Mouse (Mus musculus): ENCODE data around the gene Kri1.
A peak's percentile ranks its signal among the peaks of the same experiment; 100 is the strongest.
"Not testable (repeated sequence)": the region's sequence is repeated elsewhere in the genome, so short reads cannot be mapped to it uniquely, and the experiment has no call there.

Gene Kri1

DNA sequence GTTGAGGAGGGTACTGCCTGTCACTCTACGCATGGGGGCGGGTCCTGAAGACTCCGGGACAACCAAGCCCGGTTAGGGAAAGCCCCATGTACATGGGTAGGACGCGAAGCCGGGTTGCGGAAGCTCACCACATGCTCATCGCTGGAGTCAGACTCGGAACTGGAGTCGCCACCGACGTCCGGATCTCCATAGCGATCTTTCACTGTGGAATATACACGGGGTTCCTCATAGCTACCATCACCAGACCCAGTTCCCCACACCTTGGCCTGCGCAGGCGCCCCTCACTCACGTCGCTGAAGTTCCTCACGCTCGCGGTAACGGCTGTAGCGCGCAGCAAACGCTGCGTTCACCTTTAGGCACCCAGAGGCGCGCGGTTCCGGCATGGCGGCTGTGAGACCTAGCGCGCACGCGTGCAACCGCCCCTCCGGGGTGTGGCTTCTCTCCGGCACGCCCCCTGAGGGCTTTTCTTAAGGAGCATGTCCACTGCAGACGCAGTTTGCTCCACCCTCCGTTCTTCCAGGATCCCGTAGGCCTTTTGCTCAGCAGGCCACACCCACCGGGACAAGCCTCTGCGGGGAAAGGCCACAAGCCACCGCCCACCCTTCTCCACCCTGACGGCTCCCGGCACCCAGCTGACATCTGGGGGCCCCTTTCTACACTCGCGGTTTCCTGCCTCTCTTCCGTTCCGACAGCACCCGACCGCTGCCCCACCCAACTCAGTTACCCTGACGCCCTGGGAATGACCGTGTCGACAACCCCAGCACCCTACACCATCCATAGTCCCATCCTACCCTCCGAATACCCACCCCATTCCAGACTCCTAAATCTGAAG is at the start of gene Kri1:
Kri1 (minus strand) TSS at position 399 of the 832 bp plus-strand sequence.
- peak; percentile 99 for DNase-seq (ENCODE audit: low read depth)

DNA sequence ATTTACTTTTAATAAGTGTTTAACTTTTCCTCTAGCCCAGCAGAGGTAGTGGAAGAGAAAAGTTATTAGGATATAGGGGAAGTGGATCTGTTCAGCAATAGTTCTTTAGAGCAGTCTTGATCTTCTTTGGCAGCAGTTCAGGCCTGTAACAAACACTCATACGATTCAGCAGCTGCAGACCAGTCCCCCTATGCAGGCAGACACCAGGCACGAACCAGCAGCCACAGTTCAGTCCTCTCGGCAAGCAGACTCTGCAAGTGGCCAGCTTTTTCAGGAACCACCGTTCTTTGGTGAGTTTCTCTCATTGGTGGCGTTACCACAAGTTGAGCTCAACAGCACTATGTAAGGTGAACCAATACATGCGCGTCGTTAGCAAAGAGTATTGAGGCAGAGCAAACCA is 48.7 kb upstream of the Kri1 start:
- DNase-seq (ENCODE audit: low read depth), result no peak

DNA sequence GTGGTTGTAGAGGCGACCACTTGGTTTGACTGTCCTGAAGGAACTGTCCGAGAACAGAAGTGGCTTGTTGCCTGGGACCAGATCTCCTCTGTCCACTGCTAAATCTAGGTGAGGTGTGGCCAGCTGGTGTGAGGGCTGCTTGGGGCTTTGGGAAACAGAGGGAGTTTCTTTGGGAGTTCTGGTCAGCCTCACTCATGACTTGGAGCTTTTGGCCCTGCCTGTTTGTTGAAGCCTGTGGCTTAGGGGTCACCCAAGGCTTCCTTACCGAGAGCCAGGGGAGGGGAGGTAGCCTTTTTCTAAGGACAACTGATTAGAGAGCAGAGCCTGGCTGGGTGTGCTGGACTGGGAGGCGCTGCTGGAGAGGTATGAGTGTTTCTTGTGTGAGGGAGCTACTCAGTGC is 47.6 kb upstream of the Kri1 start:
- no peak for DNase-seq (ENCODE audit: low read depth)

DNA sequence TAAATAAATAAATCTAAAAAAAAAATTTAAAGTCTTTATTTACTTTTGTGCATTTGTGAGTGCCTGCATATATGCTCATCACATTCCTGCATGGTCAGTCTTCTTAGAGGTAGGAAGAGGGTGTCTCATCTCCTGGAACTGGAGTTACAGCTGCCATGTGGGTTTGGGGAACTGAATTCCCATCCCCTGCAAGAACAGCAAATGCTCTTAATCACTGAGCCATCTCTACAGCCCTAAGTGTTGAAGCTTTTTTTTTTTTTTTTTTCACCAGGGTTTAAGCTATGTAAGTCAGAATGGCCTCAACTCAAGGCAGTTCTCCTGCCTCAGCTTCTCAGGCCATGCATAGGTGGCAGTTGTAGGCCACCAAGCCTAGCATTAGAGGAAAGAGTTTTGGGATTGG is 47.0 kb upstream of the Kri1 start:
- DNase-seq (ENCODE audit: low read depth), result no peak

DNA sequence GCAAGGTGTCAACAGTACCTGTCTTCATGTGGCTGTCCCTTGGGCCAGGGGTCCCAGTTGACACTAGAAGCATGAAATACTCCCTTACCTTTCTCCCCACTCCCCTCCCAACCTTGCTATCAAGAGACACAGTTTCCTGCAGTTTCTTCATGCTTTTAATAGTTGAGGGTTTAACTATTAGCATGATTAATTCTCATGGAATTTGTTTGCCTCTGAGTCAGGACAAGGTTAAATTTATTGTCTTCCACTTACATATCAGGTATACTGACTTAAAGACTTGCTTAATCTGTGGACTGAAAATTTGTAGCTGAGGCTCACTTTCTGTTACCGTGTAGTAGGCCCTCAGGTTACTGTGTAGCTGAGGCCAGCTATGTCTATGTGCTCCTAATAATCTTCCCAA is 45.8 kb upstream of the Kri1 start:
- no peak for DNase-seq (ENCODE audit: low read depth)

DNA sequence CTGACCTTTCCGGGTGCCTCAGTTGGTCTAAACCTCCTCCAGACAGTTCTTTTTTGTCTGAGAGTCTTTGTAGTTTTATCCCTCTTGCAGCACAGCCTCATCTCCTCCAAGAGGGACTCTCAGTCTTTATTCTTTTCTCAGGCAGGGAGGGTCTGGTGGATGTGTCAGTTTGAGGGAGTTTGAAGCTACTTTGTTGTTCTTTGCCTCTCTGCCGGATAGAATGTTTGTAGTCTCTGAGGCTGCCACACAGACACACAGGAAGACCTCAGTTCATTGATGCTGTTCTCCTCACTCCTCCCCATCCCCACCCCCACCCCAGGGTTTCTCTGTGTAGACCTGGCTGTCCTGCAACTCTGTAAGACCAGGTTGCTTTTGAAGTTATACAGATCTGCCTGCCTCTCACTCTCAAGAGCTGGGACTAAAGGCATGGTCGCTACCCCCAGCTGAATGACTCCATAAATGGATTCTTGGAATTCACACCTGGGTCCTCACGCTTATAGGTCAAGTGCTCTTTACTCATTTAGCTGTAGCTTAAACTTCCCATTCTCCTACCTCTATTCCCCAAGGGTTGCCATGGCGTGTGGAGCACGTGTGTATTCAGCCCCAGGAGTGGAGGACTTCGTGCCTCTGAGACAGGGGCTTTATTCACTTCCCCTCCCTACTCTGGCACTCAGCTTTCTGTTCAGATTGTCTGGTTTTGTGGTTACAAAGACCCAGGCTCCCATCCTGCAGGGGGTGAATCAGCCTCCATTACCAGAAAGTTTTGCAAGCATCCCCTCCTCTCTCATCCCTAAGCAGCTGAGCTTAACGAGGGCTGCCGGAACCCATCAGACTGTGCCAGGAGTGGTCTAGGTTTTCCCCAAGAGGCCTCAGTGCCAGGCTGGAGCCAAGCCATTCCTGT is 44.6 kb upstream of the Kri1 start:
- peak; percentile 72 for DNase-seq (ENCODE audit: low read depth)

DNA sequence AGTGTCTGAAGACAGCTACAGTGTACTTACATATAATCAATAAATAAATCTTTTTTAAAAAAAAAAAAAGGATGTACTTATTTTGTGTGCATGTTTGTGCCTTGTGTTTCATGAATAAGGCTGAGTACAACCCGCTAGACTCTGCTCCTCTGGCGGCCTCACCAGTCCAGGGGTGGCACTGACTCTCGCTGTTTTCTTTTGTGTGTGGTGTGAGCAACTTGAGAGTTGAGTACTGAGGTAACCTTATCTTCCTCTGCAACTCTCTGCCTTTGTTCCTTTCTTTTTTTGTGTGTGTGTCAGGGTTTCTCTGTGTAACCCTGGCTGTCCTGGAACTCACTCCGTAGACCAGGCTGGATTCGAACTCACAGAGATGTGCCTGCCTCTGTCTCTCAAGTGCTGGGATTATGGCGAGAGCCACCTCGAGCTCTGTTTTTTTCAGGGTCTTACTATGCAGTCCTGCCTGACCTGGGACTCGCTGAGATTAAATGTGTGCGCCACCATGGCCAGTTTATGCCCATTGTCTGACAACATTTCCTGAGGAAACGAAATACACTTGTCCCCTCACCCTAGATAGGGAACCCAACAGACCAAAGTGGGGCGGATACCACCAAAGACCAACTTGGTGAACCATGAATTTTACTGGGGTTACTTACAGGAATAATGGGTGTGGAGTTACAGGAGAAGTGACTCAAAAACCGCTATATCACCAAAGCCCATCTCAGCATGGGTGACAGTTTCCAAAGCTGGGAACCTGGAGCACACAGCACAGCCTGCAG is 43.8 kb upstream of the Kri1 start:
- DNase-seq (ENCODE audit: low read depth), result peak; percentile 47

DNA sequence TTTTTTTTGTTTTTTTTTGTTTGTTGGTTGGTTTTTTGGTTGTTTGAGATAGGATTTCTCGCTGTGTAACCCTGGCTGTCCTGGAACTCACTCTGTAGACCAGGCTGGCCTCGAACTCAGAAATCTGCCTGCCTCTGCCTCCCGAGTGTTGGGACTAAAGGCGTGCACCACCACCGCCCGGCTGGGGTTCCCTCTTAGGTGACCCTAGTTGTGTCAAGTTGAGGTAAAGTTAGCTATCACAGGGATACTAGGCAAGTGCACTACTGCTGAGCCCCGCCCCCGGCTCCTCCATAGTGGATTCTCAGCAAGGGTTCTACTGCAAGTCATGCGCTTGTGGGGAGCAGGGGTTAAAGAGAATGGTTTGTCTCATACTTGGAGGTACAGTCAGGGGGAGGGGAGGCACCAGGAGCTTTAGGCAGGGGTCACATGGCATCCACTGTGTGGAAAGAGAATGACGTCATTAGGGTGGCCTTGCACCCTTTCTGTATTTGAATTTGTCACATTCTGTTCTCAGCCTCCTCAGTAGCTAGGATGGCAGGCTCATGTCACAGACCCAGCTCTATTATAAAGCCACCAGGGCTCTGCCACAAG is 42.0 kb upstream of the Kri1 start:
- DNase-seq (ENCODE audit: low read depth), result peak; percentile 64

DNA sequence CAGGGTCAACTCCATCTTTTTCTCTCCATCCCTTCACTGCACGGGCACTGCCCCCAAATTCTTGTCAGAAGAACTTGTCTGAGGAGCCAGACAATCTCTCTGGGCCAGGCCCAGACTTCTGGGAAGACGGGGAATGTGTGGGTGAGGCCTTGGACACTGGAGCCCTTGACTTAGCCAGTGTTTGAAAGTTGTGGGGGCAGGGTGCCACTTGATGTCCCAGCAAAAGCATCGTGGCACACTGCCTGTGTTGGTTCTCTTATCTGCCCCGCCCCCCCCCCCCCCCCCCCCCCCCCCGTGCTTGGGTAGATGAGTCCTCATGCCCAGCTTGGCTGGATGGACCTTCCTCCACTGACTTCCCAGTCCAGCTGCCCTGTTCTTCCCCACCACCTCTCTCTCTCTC is 41.3 kb upstream of the Kri1 start:
- no peak for DNase-seq (ENCODE audit: low read depth)

DNA sequence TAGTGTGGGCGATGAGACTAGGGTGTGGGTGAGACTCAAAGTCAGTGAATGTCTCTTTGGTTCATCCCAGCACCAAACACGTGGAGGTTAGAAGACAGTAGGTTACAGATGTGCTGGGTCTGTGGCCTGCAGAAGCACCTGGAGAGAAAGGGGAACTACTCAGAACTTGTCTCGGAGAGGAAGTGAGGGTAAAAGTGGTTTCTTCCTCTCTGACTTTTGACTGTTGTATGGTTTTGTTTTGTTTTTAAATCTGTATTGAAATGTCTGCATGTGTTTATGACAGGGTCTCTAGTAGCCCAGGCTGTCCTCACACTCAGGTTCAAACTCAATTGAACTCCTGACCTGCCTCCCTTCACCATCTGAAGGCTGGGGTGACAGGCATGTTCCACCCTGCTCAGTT is 40.3 kb upstream of the Kri1 start:
- DNase-seq (ENCODE audit: low read depth), result peak; percentile 84

DNA sequence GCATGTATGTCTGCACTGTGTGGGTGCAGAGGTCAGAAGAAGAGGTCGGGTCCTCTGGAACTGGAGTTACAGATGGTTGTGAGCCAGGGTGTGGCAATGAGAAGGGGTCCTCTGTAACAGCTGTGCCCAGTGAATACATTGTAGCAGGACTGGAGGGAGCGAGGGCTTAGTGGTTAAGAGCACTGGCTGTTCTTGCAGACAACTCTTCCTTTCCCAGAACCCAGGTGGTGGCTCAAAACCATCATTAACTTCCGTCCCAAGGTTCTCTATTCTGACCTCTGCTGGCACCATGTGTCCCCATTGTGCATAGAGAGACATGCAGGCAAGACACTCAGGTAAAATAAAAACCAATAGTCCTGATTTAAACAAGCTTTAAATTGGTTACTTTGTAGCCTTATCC is 39.8 kb upstream of the Kri1 start:
- DNase-seq (ENCODE audit: low read depth), result no peak

DNA sequence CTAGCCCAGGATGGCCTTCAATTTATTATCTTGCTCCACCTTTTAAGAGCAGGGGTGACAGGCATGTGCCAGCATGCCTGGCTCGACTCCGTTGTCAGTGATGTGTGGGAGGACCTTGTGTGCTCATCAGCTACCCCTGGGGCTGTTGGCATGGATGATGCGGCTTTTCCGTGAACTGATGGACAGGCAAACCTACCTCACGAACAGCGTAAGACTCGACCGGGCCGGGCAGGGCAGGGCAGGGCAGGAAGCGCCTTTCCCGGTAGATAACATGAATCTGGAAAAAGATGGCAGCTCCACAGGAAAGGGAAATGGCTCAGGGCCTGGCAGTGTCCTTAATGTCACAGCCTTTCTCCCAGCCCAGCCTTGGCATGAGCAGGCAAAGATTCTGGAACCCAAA is 36.5 kb upstream of the Kri1 start:
- no peak for DNase-seq (ENCODE audit: low read depth)

DNA sequence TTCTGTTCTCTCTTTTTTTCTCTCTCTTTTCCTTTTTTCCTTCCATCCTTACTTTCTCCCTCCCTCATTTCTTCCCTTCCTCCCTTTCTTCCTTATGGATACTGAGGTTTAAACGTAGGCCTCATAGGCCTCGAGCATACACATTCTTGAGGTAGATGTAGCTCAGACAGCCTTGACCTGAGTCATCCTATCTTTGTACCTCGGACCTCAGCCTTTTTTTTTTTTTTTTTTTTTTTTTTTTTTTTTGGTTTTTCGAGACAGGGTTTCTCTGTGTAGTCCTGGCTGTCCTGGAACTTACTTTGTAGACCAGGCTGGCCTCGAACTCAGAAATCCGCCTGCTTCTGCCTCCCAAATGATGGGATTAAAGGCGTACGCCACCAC is 35.1 kb upstream of the Kri1 start:
- not testable (repeated sequence) for DNase-seq (ENCODE audit: low read depth)

DNA sequence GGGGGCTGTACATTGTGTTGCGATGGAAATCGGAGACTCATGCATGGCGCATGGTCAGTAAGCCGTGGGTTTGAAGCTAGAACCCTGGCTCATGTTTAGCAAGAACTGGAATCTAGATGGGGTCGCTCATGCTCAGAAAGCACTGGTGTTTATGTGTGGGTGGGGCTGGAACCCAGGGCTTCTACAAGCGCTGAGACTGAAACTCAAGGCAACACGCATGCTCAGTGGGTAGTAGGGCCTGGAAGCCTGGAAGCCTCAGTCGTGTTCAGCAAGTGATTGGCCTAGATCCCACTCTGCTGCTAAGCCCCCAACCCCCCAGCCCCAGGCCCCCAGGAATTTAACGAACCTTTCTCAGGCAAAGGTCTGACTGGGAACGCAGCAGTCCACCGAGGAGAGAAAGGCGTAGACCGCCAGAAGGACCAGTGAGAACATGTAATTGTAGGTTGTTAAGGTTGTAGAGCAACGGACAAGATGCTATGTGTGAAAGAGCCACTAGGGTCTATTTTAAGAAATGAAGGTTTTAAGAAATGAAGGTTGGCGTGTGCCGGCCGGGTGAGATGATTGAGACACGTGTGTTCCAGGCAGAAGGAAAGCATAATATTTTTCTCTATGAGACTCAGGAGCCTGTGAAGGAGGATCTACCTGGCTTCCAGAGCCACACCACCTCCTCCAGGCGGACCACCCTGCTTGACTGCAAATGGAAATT is 34.6 kb upstream of the Kri1 start:
- peak; percentile 72 for DNase-seq (ENCODE audit: low read depth)

DNA sequence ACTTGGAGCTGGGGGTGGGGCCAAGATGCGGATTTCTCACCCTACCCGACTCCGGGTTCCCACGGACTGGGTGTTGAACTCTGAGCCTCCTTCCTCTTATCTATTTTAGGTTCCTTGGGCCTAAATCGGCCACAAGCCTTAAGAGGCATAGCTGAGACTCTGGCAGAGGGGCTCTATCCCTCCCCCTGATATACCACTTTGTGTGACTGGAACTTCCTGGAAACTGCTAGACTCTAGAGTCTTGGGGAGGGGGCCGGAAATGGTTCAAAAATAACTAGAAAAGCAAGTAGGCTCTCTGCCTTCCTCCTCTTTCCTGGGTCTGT is 33.7 kb upstream of the Kri1 start:
- peak; percentile 79 for DNase-seq (ENCODE audit: low read depth)

DNA sequence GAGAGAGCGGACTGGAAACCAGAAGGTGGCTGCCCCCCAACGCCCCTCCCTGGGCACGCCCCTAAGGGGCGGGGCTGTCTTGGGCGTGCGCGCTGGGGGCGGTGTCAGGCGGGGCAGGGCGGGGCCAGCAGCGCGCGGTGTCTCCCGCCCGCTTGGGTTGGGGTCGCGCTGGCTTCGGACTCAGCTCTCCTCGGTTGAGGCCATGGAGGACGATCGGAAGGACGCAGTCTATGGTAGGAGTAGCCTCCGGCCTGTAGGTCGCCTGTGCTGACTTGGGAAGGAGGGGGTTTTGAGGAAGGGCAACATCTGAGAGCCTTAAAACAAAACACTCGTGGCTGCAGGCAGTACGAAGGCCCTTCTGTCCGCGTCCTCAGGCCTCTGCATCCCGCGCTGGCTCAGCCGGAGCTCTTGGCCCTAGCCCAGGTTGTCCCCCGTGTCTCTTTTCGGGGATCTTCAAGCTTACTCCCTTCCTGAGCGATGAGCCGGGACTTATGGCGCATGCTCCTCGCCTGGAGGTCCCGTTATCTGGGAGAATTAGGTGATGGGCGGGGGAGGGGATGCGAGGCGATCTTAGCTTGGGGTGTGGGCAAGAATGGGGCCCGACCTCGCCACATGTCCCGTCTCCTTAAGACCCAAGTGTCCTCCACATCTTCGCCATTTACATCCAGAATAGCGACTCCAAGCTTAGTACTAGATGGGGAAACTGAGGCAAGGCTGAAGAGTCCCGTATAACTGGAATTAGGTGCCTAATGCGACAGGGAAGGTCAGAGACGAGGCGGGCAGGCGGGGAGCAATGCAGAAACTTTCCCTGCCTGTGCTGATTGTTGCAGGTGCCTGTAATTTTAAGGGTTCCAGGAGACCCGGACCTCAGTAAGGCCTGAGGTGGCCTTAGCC is 33.1 kb upstream of the Kri1 start, which contains the start of gene Slc44a2:
Slc44a2 (plus strand) TSS at position 80 of the 894 bp plus-strand sequence.
- DNase-seq (ENCODE audit: low read depth), result peak; percentile 86

DNA sequence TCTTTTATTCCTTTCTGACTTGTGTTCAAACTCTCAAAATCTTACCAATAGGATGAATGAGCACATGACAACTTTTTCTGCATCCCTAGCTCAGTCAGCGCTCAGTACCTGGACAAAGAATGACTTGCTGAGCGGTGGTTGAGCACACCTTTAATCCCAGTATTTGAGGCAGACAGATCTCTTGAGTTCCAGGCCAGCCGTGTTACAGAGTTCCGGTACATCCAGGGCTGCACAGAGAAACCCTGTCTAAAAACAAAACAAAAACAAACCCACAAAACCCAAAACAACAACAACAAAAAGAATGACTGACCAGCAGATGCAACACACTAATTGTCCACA is 32.5 kb upstream of the Kri1 start:
- no peak for DNase-seq (ENCODE audit: low read depth)

DNA sequence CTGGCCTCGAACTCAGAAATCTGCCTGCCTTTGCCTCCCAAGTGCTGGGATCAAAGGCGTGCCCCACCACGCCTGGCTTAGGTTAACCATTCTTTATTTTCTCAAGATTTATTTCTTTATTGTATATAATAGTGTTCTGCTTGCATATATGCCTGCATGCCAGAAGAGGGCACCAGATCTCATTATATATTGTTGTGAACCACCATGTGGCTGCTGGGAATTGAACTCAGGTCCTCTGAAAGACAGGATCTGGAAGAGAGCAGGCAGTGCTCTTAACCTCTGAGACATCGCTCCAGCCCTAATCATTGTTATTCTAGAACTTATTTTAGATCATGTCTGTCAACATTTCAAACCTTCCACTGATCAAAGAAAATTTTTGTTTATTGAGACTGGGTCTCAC is 31.7 kb upstream of the Kri1 start:
- DNase-seq (ENCODE audit: low read depth), result no peak

DNA sequence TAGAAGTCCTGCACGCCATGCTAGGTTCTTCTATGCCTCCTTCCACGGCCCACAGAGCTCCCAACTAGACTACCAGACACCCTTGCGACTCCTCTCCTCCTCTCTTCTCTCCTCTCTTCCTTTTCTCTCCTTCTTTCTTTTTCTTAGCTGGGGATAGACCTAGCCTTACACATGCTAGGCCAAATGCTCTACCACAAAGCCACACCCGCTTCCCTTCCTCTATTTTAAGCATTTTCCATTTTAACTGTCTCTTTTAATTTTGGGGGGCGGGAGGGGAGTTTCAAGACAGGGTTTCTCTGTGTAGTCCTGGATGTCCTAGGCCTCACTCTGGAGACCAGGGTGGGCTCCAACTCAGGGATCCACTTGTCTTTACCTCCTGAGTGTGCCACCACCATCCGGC is 31.0 kb upstream of the Kri1 start:
- DNase-seq (ENCODE audit: low read depth), result no peak

DNA sequence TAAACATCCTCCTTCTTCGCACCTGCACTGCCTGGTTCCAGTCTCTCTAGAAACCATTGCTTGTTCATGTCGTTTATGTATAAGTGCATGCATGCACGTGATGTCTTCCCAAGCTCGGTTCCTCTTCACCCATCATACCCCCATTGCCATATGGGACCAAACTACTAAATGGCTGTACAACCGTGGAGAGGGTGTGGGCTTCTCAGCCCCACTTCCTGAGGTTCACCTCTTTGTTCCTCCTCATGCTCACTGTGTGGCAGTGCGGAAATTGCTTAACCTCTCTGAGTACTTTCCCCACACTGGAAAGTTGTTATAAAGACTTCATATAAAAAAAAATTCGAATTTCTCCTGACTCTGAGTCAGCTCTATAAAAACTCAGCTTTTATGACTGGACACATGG is 28.9 kb upstream of the Kri1 start:
- DNase-seq (ENCODE audit: low read depth), result peak; percentile 75

DNA sequence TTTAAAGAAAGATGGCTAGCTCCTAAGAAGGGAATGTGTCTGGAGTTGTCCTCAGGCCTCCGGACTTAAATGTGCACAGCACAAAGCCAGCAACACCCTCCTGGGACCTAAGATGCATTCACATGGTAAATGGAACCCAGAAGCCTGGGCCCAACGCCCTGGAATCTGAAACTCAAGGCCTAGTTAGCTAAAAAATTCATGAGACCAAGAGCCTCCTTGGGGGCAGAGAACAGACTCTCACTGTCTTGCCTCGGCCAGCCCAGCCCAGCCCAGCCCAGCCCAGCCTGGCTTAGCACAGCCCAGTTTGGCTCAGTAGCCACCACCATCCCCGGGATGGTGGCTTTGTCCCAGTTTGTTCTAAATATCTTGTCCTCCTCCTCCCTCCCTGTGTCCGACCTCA is 27.7 kb upstream of the Kri1 start:
- DNase-seq (ENCODE audit: low read depth), result no peak

Data from naive thymus-derived CD4-positive, alpha-beta T cell, adult 2 months (primary cell).